Mouse (Mus musculus): ENCODE measurements around the gene Dock10.

Gene Dock10

DNA sequence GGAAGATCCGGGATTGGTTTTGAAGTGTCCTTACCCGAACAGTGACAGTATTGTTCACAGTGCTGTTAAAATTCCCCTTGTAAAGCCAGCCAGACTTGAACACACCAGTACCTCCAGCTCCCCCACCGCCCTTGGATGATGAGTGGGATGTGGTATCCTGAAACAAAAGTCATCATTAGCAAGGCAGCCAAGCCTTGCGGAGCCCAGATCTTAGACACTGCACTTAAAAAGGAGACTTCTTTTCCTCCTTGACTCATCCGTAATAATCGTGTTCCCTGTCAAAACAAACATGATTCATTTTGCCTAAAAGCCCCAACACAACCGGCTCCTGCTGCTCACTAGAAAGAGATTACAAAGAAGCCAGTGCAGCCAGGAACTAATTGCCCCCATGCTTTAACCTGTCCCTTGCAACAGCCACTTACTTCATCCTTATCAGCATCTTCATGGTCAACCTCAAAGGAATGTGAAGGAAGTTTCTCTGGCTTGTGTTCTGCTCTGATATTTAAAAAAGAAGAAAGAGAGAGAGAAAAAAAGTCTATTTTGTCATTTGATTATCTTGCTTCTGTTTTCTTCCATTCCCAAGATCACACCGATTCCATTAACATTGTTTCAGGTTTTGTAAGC, 152.1 kb downstream of the Dock10 start:
- no peak for DNase-seq

DNA sequence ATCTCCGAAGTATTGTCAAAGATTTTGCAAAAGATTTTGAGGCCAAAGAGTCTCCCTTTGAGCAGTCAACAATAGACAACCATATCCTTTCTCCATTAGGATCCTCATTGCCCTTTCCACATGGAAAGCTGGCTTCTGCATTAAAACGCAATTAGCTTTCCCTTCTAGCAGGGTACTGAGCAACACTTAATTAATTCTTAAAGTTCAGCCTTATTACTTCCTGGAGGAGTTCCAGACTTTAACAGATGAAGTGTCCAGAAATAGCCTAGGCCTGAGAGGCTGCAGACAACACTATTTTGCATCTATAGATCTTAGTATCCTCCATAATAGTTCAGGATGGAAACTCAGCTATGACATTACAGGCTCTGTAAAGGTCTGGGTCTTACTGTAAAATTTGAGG, 154.0 kb downstream of the Dock10 start:
- DNase-seq = no peak

DNA sequence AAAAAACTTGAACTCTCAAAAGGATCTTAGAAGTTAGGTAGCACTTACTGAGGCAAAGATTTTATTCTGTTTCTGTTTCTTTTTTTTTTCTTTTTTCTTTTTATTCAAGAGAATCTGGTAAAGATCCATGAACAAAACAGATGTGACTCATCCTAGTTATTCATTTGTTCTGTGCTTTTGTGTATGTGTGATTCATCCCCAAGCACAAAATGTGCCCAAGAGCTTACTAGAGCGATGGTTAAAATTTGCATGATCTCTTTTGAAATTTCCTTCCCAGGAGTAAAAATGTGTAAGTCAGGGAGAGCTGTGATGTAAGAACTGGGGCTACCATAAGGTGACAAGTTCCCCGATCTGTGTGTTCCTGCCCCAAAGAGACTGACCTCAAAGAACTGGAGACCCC, 155.2 kb downstream of the Dock10 start:
- no peak for DNase-seq

DNA sequence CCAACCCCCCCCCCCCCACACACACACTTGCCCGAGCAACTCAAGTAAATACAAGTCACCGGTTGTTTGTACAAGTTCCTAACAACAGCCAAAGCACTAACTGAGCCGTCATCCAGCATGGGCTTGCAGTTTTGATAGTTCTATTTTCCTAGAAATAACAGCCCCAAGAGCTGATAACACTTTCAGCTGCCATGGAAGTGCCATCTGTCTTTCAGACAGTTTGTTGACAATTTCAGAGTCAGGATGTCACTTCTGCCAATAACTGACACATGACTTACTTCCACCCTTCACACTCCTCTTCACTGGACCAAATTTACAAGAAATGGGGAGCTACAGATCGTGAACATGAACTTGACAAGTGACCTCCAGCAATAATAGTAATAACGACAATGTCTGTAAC, 175.0 kb downstream of the Dock10 start:
- no peak for DNase-seq

GRCm38 (mm10) chr1:80582186-80582585, 176.1 kb downstream of the Dock10 start:
- DNase-seq = no peak

DNA sequence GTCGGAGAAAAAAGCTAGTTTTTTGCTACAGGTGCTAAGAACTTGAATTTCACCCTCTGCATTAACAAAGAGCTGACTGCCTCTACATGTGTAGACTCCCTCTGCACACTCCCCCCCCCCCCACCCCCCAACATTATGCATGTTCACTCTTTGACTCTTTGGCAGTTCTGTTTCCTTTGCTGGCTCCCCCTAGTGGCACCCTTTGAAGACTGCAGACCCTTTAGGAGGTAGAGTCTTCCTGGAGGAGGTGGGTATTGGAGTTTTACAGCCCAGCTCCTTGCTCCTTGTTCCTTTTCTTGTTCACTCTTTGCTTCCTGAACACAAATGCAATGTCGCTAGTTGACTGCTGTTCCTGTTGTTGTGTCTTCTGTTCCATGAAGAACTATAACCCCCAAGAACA, 181.4 kb downstream of the Dock10 start:
- peak in 1 of 2 experiments; percentile 8 for DNase-seq

- no peak for DNase-seq
Observed at GRCm38 (mm10) chr1:80556446-80556845, 201.9 kb downstream of the Dock10 start.

- DNase-seq = no peak
Observed at GRCm38 (mm10) chr1:80541522-80541921, 216.8 kb downstream of the Dock10 start.

DNA sequence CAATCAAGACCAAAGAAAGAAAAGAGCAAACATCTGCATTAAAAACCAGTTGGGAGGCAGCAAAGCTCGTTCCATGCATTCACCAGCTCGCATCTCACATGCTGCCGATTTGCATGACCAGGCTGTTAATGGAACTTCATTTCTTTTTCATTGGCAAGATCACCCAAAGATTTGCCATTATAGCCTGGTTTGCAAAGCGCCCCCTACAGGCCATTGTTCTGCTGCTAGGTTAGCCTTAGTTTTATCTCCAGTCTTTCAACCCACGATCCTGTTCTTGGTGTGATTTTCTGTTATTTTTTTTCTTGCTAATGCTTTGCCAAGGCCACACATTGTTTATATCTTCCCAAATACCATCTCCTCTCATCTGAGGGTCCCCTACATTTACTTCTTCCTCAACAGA, 236.1 kb downstream of the Dock10 start:
- no peak for DNase-seq

- no peak for DNase-seq
Observed at GRCm38 (mm10) chr1:80520456-80520855, 237.9 kb downstream of the Dock10 start.

DNA sequence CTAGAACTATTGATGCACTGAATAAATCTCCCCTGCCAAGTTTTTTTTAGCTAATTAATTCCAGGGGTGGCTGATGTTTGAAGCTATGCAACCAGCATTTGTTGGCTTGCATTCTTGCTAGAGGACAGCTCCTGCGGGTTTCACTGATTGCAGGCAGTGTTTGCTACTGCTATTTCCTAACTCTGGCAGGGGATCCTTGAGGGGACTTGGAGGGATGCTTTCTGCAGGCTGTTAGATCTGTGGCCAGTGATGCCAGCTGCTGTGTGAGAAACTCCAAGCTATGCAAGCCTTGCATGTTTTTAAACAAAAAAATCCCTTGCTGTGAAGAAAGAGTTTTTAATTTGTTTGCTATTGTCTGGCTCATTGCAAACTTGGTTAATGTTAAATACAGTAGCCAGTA, 238.4 kb downstream of the Dock10 start:
- DNase-seq = no peak

DNA sequence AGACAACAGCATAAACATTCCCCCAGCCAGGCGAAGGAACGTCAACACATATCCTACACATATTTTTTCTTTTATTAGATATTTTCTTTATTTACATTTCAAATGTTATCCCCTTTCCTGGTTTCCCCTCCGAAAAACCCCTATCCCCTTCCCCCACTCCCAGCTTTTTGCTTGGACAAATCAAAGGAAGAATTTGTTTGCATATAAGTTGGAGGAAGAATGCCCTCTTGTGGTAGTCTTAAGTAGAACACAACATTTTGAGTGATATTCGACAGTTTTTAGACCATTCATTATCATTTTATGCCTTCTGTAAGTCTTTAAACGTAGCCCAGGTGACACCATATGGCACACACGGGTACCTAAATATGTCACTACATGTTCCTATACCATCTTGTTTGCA, 242.5 kb downstream of the Dock10 start:
- no peak for DNase-seq

- DNase-seq = peak in 1 of 2 experiments; percentile 16
Observed at GRCm38 (mm10) chr1:80512210-80512948, 245.9 kb downstream of the Dock10 start.

GRCm38 (mm10) chr1:80504757-80505156, 253.6 kb downstream of the Dock10 start:
- DNase-seq = no peak

GRCm38 (mm10) chr1:80504081-80504480, 254.2 kb downstream of the Dock10 start:
- no peak for DNase-seq

DNA sequence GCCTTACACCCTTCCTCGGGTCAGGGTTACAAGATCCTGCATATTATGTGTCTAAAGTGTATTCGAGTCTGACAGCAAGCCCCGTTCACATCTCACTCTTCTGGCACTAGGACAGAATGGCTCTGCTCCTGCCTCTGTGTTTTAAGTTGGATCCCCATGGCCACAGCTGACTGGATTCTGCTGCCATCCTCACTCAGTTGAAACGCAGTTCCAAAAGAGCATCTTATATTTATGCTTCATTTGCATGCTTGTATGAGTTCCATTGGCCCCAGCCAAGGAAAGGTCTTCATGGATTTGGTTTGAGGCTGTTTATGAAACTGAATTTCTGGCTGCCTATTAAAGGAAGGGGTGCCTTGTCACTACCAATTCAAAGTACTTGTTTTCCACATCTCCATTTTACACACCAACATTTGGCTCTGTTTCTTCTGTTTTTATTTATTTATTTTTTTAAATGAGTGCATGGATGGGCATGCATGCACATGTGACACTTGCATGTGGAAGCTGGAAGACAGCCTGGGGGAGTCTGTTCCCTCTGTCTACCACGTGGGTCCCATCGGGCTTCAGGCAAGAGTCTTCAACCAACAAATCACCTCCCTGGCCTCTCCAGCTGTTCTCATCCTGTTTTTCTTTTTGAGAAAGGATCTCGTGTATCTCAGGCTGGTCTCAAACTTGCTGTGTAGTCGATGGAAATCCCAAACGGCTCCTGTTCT, 255.7 kb downstream of the Dock10 start:
- DNase-seq = no peak

- no peak for DNase-seq
Observed at GRCm38 (mm10) chr1:80499264-80499663, 259.1 kb downstream of the Dock10 start.

- DNase-seq = no peak
Observed at GRCm38 (mm10) chr1:80496360-80496759, 262.0 kb downstream of the Dock10 start.

GRCm38 (mm10) chr1:80483419-80483818, 274.9 kb downstream of the Dock10 start:
- DNase-seq = no peak

GRCm38 (mm10) chr1:80474942-80475341, 283.4 kb downstream of the Dock10 start:
- no peak for DNase-seq

- DNase-seq = no peak
Observed at GRCm38 (mm10) chr1:80472395-80472794, 285.9 kb downstream of the Dock10 start.

DNA sequence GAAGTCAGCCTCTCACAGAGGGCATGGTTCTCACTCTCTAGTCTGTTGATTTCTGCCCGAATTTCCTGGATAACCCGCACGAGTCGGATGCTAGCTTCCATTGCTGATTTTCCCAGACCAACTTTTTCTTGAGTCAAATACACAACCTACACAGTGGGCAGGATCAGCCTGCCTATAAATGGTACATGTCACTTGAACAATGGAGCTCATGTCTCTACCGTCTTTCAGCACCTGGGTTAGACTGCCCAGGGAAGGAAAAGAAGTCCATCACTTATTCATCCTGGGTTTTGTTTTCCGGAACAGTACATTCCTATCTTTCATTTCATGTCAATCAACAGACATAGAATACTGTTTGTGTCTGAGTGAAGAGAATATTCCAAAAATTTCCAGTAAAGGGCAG, 297.0 kb downstream of the Dock10 start, which contains the start of gene Gm45261:
Gene Gm45261, minus strand, starts transcription at position 101 of the 400 bp plus-strand sequence.
- no peak for DNase-seq

GRCm38 (mm10) chr1:80459923-80460322, 298.4 kb downstream of the Dock10 start:
- DNase-seq = no peak

GRCm38 (mm10) chr1:80459477-80459876, 298.9 kb downstream of the Dock10 start:
- no peak for DNase-seq
